Mouse (Mus musculus): Measurements from ENCODE around the gene Prr18. TPM values are rescaled to one million over a fixed set of nuclear protein-coding genes. Genes with fewer than 3 reads are reported as not detected.

The Prr18 gene
- total RNA-seq, 4 experiments from 2014 or later, result 0.08 to 0.46 (median 0.10) TPM; not detected in 1

GRCm38 (mm10) chr17:8388463-8388862 lies 51.2 kb downstream of the Prr18 start:
- no peak for DNase-seq (ENCODE audit: low spot score in 2 of 2)

- no peak for DNase-seq (ENCODE audit: low spot score in 2 of 2)
These were observed 51.9 kb downstream of the Prr18 start for GRCm38 (mm10) chr17:8388990-8389789.

- DNase-seq (ENCODE audit: low spot score in 2 of 2), result no peak
These were observed 52.5 kb downstream of the Prr18 start for GRCm38 (mm10) chr17:8389790-8390095.

GRCm38 (mm10) chr17:8390487-8390886 lies 53.2 kb downstream of the Prr18 start:
- no peak for DNase-seq (ENCODE audit: low spot score in 2 of 2)

Other genes starting within 250 kb of the Prr18 start
- under 1 TPM in 2 of 4 experiments, not detected in 2; 0.15 to 0.54 TPM for gene Gm49673, start 189.7 kb upstream of the Prr18 start, total RNA-seq (2022)
- 10 to 100 TPM; 15.2 to 21.7 (median 18.0) TPM for gene Rnaset2a, start 189.4 kb upstream of the Prr18 start, total RNA-seq (2022)
- gene Fgfr1op, start 172.0 kb upstream of the Prr18 start, total RNA-seq (2022), result 10 to 100 TPM; 14.6 to 19.1 (median 15.8) TPM
- gene Ccr6, start 101.4 kb upstream of the Prr18 start, total RNA-seq (2022), result not detected
- 100 to 1,000 TPM; 425 to 485 (median 461) TPM for gene Mpc1, start 54.6 kb upstream of the Prr18 start, total RNA-seq (2022)
- gene Sft2d1, start 26.4 kb upstream of the Prr18 start, total RNA-seq (2022), result 1 to 10 TPM; 7.1 to 8.1 (median 7.7) TPM
- not detected for gene T2, start 18.5 kb downstream of the Prr18 start, total RNA-seq (2022)
- gene T, start 97.0 kb downstream of the Prr18 start, total RNA-seq (2022), result not detected
- 1 to 10 TPM; 1.5 to 4.4 (median 2.8) TPM for gene Pde10a, start 187.9 kb downstream of the Prr18 start, total RNA-seq (2022)
- not detected for gene Gm17087, start 229.5 kb downstream of the Prr18 start, total RNA-seq (2022)